19 mouse cellular contexts compared by ENCODE assay signal in genomic region chr12:110552113-110552512, GRCm38 (mm10). TPM values are rescaled to one million over a fixed set of nuclear protein-coding genes. Genes with fewer than 3 reads are reported as not detected.
DNase-seq lines count a peak whose midpoint lies in the region; ATAC-seq lines count a peak whose summit lies in the region.
"Had no signal": no experiment of that assay in that cellular context is flagged by ENCODE, and none has a peak within 500 bp of the region (broad histone marks: within the 10 kb centered on the region; RNA-seq: fewer than 3 reads in every experiment).

No protein-coding gene starts in this region.

- no peaks in the 10 kb centered on the region for H3K9me3 ChIP-seq in forebrain, embryonic 14.5 days (replicated peaks; ENCODE audit: control insufficient read depth, low read length)
- H3K9me3 ChIP-seq in forebrain, embryonic 10.5 days, result no peaks in the 10 kb centered on the region
- H3K9me3 ChIP-seq: embryonic facial prominence, embryonic 12.5 days; forebrain, embryonic 13.5 days; hindbrain, embryonic 13.5 days had no signal

- no peak for ATAC-seq in forebrain, embryonic 14.5 days
- ATAC-seq: forebrain, embryonic 13.5 days had no signal

- H3K27me3 ChIP-seq in forebrain, embryonic 14.5 days (replicated peaks; ENCODE audit: control insufficient read depth, insufficient read depth, low read length), result no peaks in the 10 kb centered on the region
- H3K27me3 ChIP-seq in forebrain, embryonic 10.5 days (ENCODE audit: poor library complexity, severe bottlenecking), result no peaks in the 10 kb centered on the region
- H3K27me3 ChIP-seq: embryonic facial prominence, embryonic 12.5 days; forebrain, embryonic 13.5 days; hindbrain, embryonic 13.5 days had no signal

- no peak overlapping the region for H3K4me2 ChIP-seq in forebrain, embryonic 14.5 days (ENCODE audit: low read length)
- H3K4me2 ChIP-seq: embryonic facial prominence, embryonic 12.5 days; forebrain, embryonic 13.5 days; hindbrain, embryonic 13.5 days had no signal

- DNase-seq in forebrain, embryonic 14.5 days (ENCODE audit: low spot score), result peak; percentile 6
- no peak for DNase-seq in forebrain, embryonic 10.5 days (ENCODE audit: extremely low spot score, low spot score)
- DNase-seq in lung, postnatal 10 days, result peak; percentile 21
- DNase-seq in lung, postnatal 14 days, result no peak
- DNase-seq in MN1 (ENCODE audit: low spot score), result peak; percentile 57
- peak; percentile 58 for DNase-seq in brain, adult 2 months (ENCODE audit: low read depth, low spot score)
- no peak for DNase-seq in gastrocnemius, postnatal 25 days
- DNase-seq: adrenal gland, adult 8-10 months; adrenal gland, postnatal 36 days; cerebellum, adult 11 months; cerebellum, adult 8-10 months; cerebellum, postnatal 14 days; embryo, embryonic 11 days; gastrocnemius, postnatal 10 days; heart, postnatal 14 days had no signal

- H3K27ac ChIP-seq in forebrain, embryonic 14.5 days (ENCODE audit: low read depth, low read length), result no peak overlapping the region
- H3K27ac ChIP-seq in forebrain, embryonic 10.5 days, result no peak overlapping the region
- H3K27ac ChIP-seq: embryonic facial prominence, embryonic 12.5 days; forebrain, embryonic 13.5 days; hindbrain, embryonic 13.5 days; hindbrain, postnatal 0 days had no signal

- H3K4me1 ChIP-seq in forebrain, embryonic 14.5 days (ENCODE audit: control insufficient read depth, insufficient read depth, low read length), result no peaks in the 10 kb centered on the region
- no peaks in the 10 kb centered on the region for H3K4me1 ChIP-seq in forebrain, embryonic 10.5 days
- H3K4me1 ChIP-seq: embryonic facial prominence, embryonic 12.5 days; forebrain, embryonic 13.5 days; hindbrain, embryonic 13.5 days had no signal

- no peak overlapping the region for H3K9ac ChIP-seq in forebrain, embryonic 14.5 days (ENCODE audit: low read length)
- H3K9ac ChIP-seq: embryonic facial prominence, embryonic 12.5 days; forebrain, embryonic 13.5 days; hindbrain, embryonic 13.5 days had no signal

- WGBS in forebrain, embryonic 14.5 days, result 69% methylated on average over 13 of the region's 13 CpGs
- WGBS in forebrain, embryonic 10.5 days, result 93% methylated on average over 13 of the region's 13 CpGs

- H3K36me3 ChIP-seq in forebrain, embryonic 14.5 days (ENCODE audit: control insufficient read depth, insufficient read depth, low read length), result peaks cover 84% of the 10 kb centered on the region
- peaks cover 93% of the 10 kb centered on the region for H3K36me3 ChIP-seq in forebrain, embryonic 10.5 days (replicated peaks)

- H3K4me3 ChIP-seq in forebrain, embryonic 14.5 days (ENCODE audit: low read depth, low read length), result no peak overlapping the region
- no peak overlapping the region for H3K4me3 ChIP-seq in forebrain, embryonic 10.5 days
- H3K4me3 ChIP-seq: embryonic facial prominence, embryonic 12.5 days; forebrain, embryonic 13.5 days; hindbrain, embryonic 13.5 days had no signal

RNA-seq across cellular contexts. Expression of gene Dync1h1, which starts 49.1 kb away (rescaled TPM):
- 89.0 and 94.3 TPM in 2 replicates for polyA plus RNA-seq in forebrain, embryonic 14.5 days (2014; fragmentation: Nextera tagmentation; extraction: Ambion mirVana)
- 62.0 and 75.6 TPM in 2 replicates for polyA plus RNA-seq in forebrain, embryonic 10.5 days (2016; fragmentation: Nextera tagmentation; extraction: Ambion mirVana)
- total RNA-seq in gastrocnemius, postnatal 25 days (2021), result 10 to 100 TPM; 63.4 to 65.5 TPM

Comparison
In these comparisons a context has a peak if more than half of its experiments do, and no peak if none do; other contexts are left out.
1. DNase-seq: peak in forebrain, embryonic 14.5 days (single experiment), lung, postnatal 10 days (single experiment), MN1 (single experiment) and brain, adult 2 months (single experiment); none in forebrain, embryonic 10.5 days (single experiment), lung, postnatal 14 days (single experiment) and gastrocnemius, postnatal 25 days (single experiment).